Mouse (Mus musculus): ENCODE measurements around the gene Gm5426. TPM values are rescaled to one million over a fixed set of nuclear protein-coding genes. Genes with fewer than 3 reads are reported as not detected.

Gm5426 gene
- total and polyA plus RNA-seq, 3 experiments = not detected

GRCm38 (mm10) chr10:96146578-96146977 is 10.2 kb downstream of the Gm5426 start:
- 85% methylated on average over 5 of the region's 5 CpGs for WGBS
- H3K27ac ChIP-seq = no peak overlapping the region
- peaks cover 3% of the 10 kb centered on the region for H3K4me1 ChIP-seq (ENCODE audit: control insufficient read depth, insufficient read depth, low read length)
- H3K4me3 ChIP-seq = no peak overlapping the region
- no peaks in the 10 kb centered on the region for H3K79me2 ChIP-seq (replicated peaks; ENCODE audit: control insufficient read depth, insufficient read depth, low read length)
- no peak for TF ChIP-seq EP300 (IDR thresholded peaks at IDR 0.05; ENCODE audit: insufficient read depth, low read depth, low read length)
- no peak for TF ChIP-seq CTCF (IDR thresholded peaks at IDR 0.05)
- TF ChIP-seq POLR2A (IDR thresholded peaks at IDR 0.05; ENCODE audit: insufficient read depth, low read depth, low read length) = no peak
- no peaks in the 10 kb centered on the region for H3K36me3 ChIP-seq (ENCODE audit: control insufficient read depth, insufficient read depth, low read length)
- intact Hi-C loops (cut with DNase I) = no loop called here
- no peak for DNase-seq
- no peak overlapping the region for H3K9ac ChIP-seq (ENCODE audit: low read depth, low read length)
- H3K27me3 ChIP-seq (ENCODE audit: control insufficient read depth, insufficient read depth, low read length) = no peaks in the 10 kb centered on the region

- Histone ChIP-seq H3K36me3 (ENCODE audit: control insufficient read depth, insufficient read depth, low read length) (no peaks in the 10 kb centered on the region), H3K27me3 (ENCODE audit: control insufficient read depth, insufficient read depth, low read length) (no peaks in the 10 kb centered on the region), H3K9ac (ENCODE audit: low read depth, low read length) (no peak overlapping the region), H3K4me1 (ENCODE audit: control insufficient read depth, insufficient read depth, low read length) (peaks cover 3% of the 10 kb centered on the region), H3K4me3 (no peak overlapping the region), H3K79me2 (replicated peaks; ENCODE audit: control insufficient read depth, insufficient read depth, low read length) (no peaks in the 10 kb centered on the region), H3K27ac (no peak overlapping the region)
- DNase-seq = no peak
- 29% methylated on average over 10 of the region's 10 CpGs for WGBS
- intact Hi-C loops (cut with DNase I) = no loop called here
- TF ChIP-seq CTCF (IDR thresholded peaks at IDR 0.05) = no peak
- no peak for TF ChIP-seq EP300 (IDR thresholded peaks at IDR 0.05; ENCODE audit: insufficient read depth, low read depth, low read length)
- no peak for TF ChIP-seq POLR2A (IDR thresholded peaks at IDR 0.05; ENCODE audit: insufficient read depth, low read depth, low read length)
Measured at GRCm38 (mm10) chr10:96148250-96148699, 11.9 kb downstream of the Gm5426 start.

GRCm38 (mm10) chr10:96150401-96151116 is 14.2 kb downstream of the Gm5426 start:
- Histone ChIP-seq H3K4me1 (ENCODE audit: control insufficient read depth, insufficient read depth, low read length) (peaks cover 3% of the 10 kb centered on the region), H3K79me2 (replicated peaks; ENCODE audit: control insufficient read depth, insufficient read depth, low read length) (no peaks in the 10 kb centered on the region), H3K36me3 (ENCODE audit: control insufficient read depth, insufficient read depth, low read length) (no peaks in the 10 kb centered on the region), H3K27ac (no peak overlapping the region), H3K27me3 (ENCODE audit: control insufficient read depth, insufficient read depth, low read length) (no peaks in the 10 kb centered on the region), H3K9ac (ENCODE audit: low read depth, low read length) (no peak overlapping the region), H3K4me3 (no peak overlapping the region)
- 77% methylated on average over 12 of the region's 12 CpGs for WGBS
- peak in 1 of 2 experiments; percentile 33 for DNase-seq
- intact Hi-C loops (cut with DNase I) = no loop called here
- no peak for TF ChIP-seq EP300 (IDR thresholded peaks at IDR 0.05; ENCODE audit: insufficient read depth, low read depth, low read length)
- TF ChIP-seq POLR2A (IDR thresholded peaks at IDR 0.05; ENCODE audit: insufficient read depth, low read depth, low read length) = no peak
- no peak for TF ChIP-seq CTCF (IDR thresholded peaks at IDR 0.05)

- no peak for TF ChIP-seq EP300 (IDR thresholded peaks at IDR 0.05; ENCODE audit: insufficient read depth, low read depth, low read length)
- WGBS = 62% methylated on average over 5 of the region's 5 CpGs
Measured at GRCm38 (mm10) chr10:96153315-96153714, 16.9 kb downstream of the Gm5426 start.

GRCm38 (mm10) chr10:96162975-96163706 is 26.7 kb downstream of the Gm5426 start:
- Histone ChIP-seq H3K27me3 (ENCODE audit: control insufficient read depth, insufficient read depth, low read length) (no peaks in the 10 kb centered on the region), H3K4me1 (ENCODE audit: control insufficient read depth, insufficient read depth, low read length) (no peaks in the 10 kb centered on the region), H3K4me3 (no peak overlapping the region), H3K36me3 (ENCODE audit: control insufficient read depth, insufficient read depth, low read length) (no peaks in the 10 kb centered on the region), H3K79me2 (replicated peaks; ENCODE audit: control insufficient read depth, insufficient read depth, low read length) (no peaks in the 10 kb centered on the region), H3K9ac (ENCODE audit: low read depth, low read length) (no peak overlapping the region), H3K27ac (no peak overlapping the region)
- WGBS = 75% methylated on average over 7 of the region's 7 CpGs
- intact Hi-C loops (cut with DNase I) = no loop called here
- no peak for TF ChIP-seq CTCF (IDR thresholded peaks at IDR 0.05)
- TF ChIP-seq EP300 (IDR thresholded peaks at IDR 0.05; ENCODE audit: insufficient read depth, low read depth, low read length) = no peak
- TF ChIP-seq POLR2A (IDR thresholded peaks at IDR 0.05; ENCODE audit: insufficient read depth, low read depth, low read length) = no peak
- DNase-seq = no peak

More at GRCm38 (mm10) chr10:96153315-96153714, 16.9 kb downstream of the Gm5426 start:
- DNase-seq = no peak
- Histone ChIP-seq H3K4me3 (no peak overlapping the region), H3K27ac (no peak overlapping the region), H3K79me2 (replicated peaks; ENCODE audit: control insufficient read depth, insufficient read depth, low read length) (no peaks in the 10 kb centered on the region), H3K36me3 (ENCODE audit: control insufficient read depth, insufficient read depth, low read length) (no peaks in the 10 kb centered on the region), H3K4me1 (ENCODE audit: control insufficient read depth, insufficient read depth, low read length) (peaks cover 3% of the 10 kb centered on the region), H3K9ac (ENCODE audit: low read depth, low read length) (no peak overlapping the region), H3K27me3 (ENCODE audit: control insufficient read depth, insufficient read depth, low read length) (no peaks in the 10 kb centered on the region)
- intact Hi-C loops (cut with DNase I) = no loop called here

- Histone ChIP-seq H3K9ac (ENCODE audit: low read depth, low read length) (no peak overlapping the region), H3K36me3 (ENCODE audit: control insufficient read depth, insufficient read depth, low read length) (no peaks in the 10 kb centered on the region), H3K4me1 (ENCODE audit: control insufficient read depth, insufficient read depth, low read length) (no peaks in the 10 kb centered on the region), H3K27me3 (ENCODE audit: control insufficient read depth, insufficient read depth, low read length) (no peaks in the 10 kb centered on the region), H3K4me3 (no peak overlapping the region), H3K79me2 (replicated peaks; ENCODE audit: control insufficient read depth, insufficient read depth, low read length) (no peaks in the 10 kb centered on the region), H3K27ac (no peak overlapping the region)
- intact Hi-C loops (cut with DNase I) = no loop called here
- DNase-seq = no peak
- 73% methylated on average over 4 of the region's 4 CpGs for WGBS
- no peak for TF ChIP-seq POLR2A (IDR thresholded peaks at IDR 0.05; ENCODE audit: insufficient read depth, low read depth, low read length)
- TF ChIP-seq EP300 (IDR thresholded peaks at IDR 0.05; ENCODE audit: insufficient read depth, low read depth, low read length) = no peak
- TF ChIP-seq CTCF (IDR thresholded peaks at IDR 0.05) = no peak
Measured at GRCm38 (mm10) chr10:96163791-96164190, 27.4 kb downstream of the Gm5426 start.

Data from heart, adult 2 months (tissue).